Mouse (Mus musculus) bone marrow, adult 2 months (tissue): Measurements from ENCODE around the gene Clip3.

Experiments used
- CTCF ChIP-seq: fragments of 200-500 bp; IDR thresholded peaks from 2 replicates; pipeline ENCODE4 v1.5.1; 2011; ENCODE audit warnings: low read length, control low read depth; ENCODE audit not compliant: control insufficient read depth, insufficient read depth
- POLR2A ChIP-seq: fragments of 200-500 bp; IDR thresholded peaks from 2 replicates; pipeline ENCODE4 v1.6.1; 2011; ENCODE audit warnings: low read depth, mild to moderate bottlenecking, control low read depth, low read length, borderline replicate concordance; ENCODE audit not compliant: control insufficient read depth

GRCm38 (mm10) chr7:30278911-30279310 lies 12.6 kb upstream of the Clip3 start:
- TF ChIP-seq POLR2A (no peak), CTCF (no peak)
